Mouse (Mus musculus): ENCODE measurements around the gene Tlk1.

Gene Tlk1

GRCm38 (mm10) chr2:70825371-70826051 lies at the start of gene Tlk1:
TSS of gene Tlk1 (minus strand) at chr2:70825728.
- DNase-seq (ENCODE audit: low read depth, low spot score) = peak; percentile 95

GRCm38 (mm10) chr2:70875129-70875528 lies 49.6 kb upstream of the Tlk1 start:
- DNase-seq (ENCODE audit: low read depth, low spot score) = peak; percentile 34

- DNase-seq (ENCODE audit: low read depth, low spot score) = no peak
Observed at GRCm38 (mm10) chr2:70873168-70873567, 47.6 kb upstream of the Tlk1 start.

- peak; percentile 19 for DNase-seq (ENCODE audit: low read depth, low spot score)
Observed at GRCm38 (mm10) chr2:70871466-70872022, 46.0 kb upstream of the Tlk1 start.

GRCm38 (mm10) chr2:70870819-70871218 lies 45.3 kb upstream of the Tlk1 start:
- DNase-seq (ENCODE audit: low read depth, low spot score) = no peak

GRCm38 (mm10) chr2:70869116-70869515 lies 43.6 kb upstream of the Tlk1 start:
- DNase-seq (ENCODE audit: low read depth, low spot score) = no peak

- no peak for DNase-seq (ENCODE audit: low read depth, low spot score)
Observed at GRCm38 (mm10) chr2:70867231-70867630, 41.7 kb upstream of the Tlk1 start.

GRCm38 (mm10) chr2:70862881-70863280 lies 37.4 kb upstream of the Tlk1 start:
- DNase-seq (ENCODE audit: low read depth, low spot score) = no peak

- peak; percentile 41 for DNase-seq (ENCODE audit: low read depth, low spot score)
Observed at GRCm38 (mm10) chr2:70859740-70860139, 34.2 kb upstream of the Tlk1 start.

GRCm38 (mm10) chr2:70856971-70857370 lies 31.4 kb upstream of the Tlk1 start:
- no peak for DNase-seq (ENCODE audit: low read depth, low spot score)

GRCm38 (mm10) chr2:70854231-70854888 lies 28.8 kb upstream of the Tlk1 start:
- no peak for DNase-seq (ENCODE audit: low read depth, low spot score)

GRCm38 (mm10) chr2:70853329-70853728 lies 27.8 kb upstream of the Tlk1 start:
- no peak for DNase-seq (ENCODE audit: low read depth, low spot score)

- no peak for DNase-seq (ENCODE audit: low read depth, low spot score)
Observed at GRCm38 (mm10) chr2:70852796-70853221, 27.3 kb upstream of the Tlk1 start.

GRCm38 (mm10) chr2:70852186-70852795 lies 26.8 kb upstream of the Tlk1 start:
- no peak for DNase-seq (ENCODE audit: low read depth, low spot score)

GRCm38 (mm10) chr2:70845871-70846270 lies 20.3 kb upstream of the Tlk1 start:
- DNase-seq (ENCODE audit: low read depth, low spot score) = no peak

- DNase-seq (ENCODE audit: low read depth, low spot score) = peak; percentile 70
Observed at GRCm38 (mm10) chr2:70844694-70845395, 19.3 kb upstream of the Tlk1 start.

- peak; percentile 24 for DNase-seq (ENCODE audit: low read depth, low spot score)
Observed at GRCm38 (mm10) chr2:70842049-70842618, 16.6 kb upstream of the Tlk1 start.

- DNase-seq (ENCODE audit: low read depth, low spot score) = peak; percentile 65
Observed at GRCm38 (mm10) chr2:70838536-70839216, 13.1 kb upstream of the Tlk1 start.

GRCm38 (mm10) chr2:70836306-70836651 lies 10.8 kb upstream of the Tlk1 start:
- peak; percentile 34 for DNase-seq (ENCODE audit: low read depth, low spot score)

- DNase-seq (ENCODE audit: low read depth, low spot score) = peak; percentile 58
Observed at GRCm38 (mm10) chr2:70835641-70836305, 10.2 kb upstream of the Tlk1 start.
